Mouse (Mus musculus) limb, embryonic 11.5 days (tissue): ENCODE results near the gene Shc4. TPM values are rescaled to one million over a fixed set of nuclear protein-coding genes. Genes with fewer than 3 reads are reported as not detected.

ENCODE experiments used
- ATAC-seq: fragments of 200-750 bp; cut with Nextera tagmentation; 2 replicates; pipeline ENCODE4 v1.8.0; 2017; ENCODE audit warnings: low read depth; ENCODE audit not compliant: insufficient number of reproducible peaks, low FRiP score, low TSS enrichment
- DNase-seq: peaks from one replicate; pipeline ENCODE4 v3.0.0-alpha.2; 2015; ENCODE audit warnings: low spot score
- H3K27ac ChIP-seq: fragments of 300-500 bp; sonication (generic); replicated peaks from 2 replicates; pipeline ENCODE4 v1.5.1; 2014; ENCODE audit warnings: low read depth, mild to moderate bottlenecking, low read length
- H3K27me3 ChIP-seq: fragments of 300-500 bp; sonication (generic); 2 replicates; pipeline ENCODE4 v1.6.1; 2014; ENCODE audit warnings: mild to moderate bottlenecking, low read length, mixed read lengths; ENCODE audit not compliant: control insufficient read depth, insufficient read depth
- H3K36me3 ChIP-seq: fragments of 300-500 bp; sonication (generic); 2 replicates; pipeline ENCODE4 v1.6.1; 2014; ENCODE audit warnings: mild to moderate bottlenecking, low read length, moderate library complexity, mixed read lengths; ENCODE audit not compliant: control insufficient read depth, insufficient read depth
- H3K4me1 ChIP-seq: fragments of 300-500 bp; sonication (generic); 2 replicates; pipeline ENCODE4 v1.6.1; 2014; ENCODE audit warnings: low read length, mixed read lengths; ENCODE audit not compliant: control insufficient read depth, insufficient read depth
- H3K4me2 ChIP-seq: fragments of 300-500 bp; sonication (generic); 2 replicates; pipeline ENCODE4 v1.6.1; 2014; ENCODE audit warnings: low read depth, mild to moderate bottlenecking, moderate library complexity; ENCODE audit not compliant: severe bottlenecking
- H3K4me3 ChIP-seq: fragments of 300-500 bp; sonication (generic); 2 replicates; pipeline ENCODE4 v1.5.1; 2014; ENCODE audit warnings: low read depth, low read length
- H3K9ac ChIP-seq: fragments of 300-500 bp; sonication (generic); 2 replicates; pipeline ENCODE4 v1.6.1; 2014; ENCODE audit warnings: mild to moderate bottlenecking, low read length
- H3K9me3 ChIP-seq: fragments of 300-500 bp; sonication (generic); 2 replicates; pipeline ENCODE4 v1.6.1; 2016; ENCODE audit warnings: low read length; ENCODE audit not compliant: control insufficient read depth
- WGBS: fragments of 180-500 bp; shearing (Covaris S2); extraction: QIAGEN DNeasy Blood & Tissue Kit; methylation state at CpG from one replicate; pipeline ENCODE4 v1.1.7; 2014; 5-methylcytosine and 5-hydroxymethylcytosine counted together
- polyA plus RNA-seq: library from polyadenylated mRNA; unstranded; fragments of >200 nt; fragmentation: Nextera tagmentation; extraction: Ambion mirVana; gene quantifications from 2 replicates; pipeline ENCODE4 v1.2.1, GENCODE M21; 2014

Shc4 gene
- polyA plus RNA-seq, 1 experiment from 2014 or later: 1.2 TPM

DNA sequence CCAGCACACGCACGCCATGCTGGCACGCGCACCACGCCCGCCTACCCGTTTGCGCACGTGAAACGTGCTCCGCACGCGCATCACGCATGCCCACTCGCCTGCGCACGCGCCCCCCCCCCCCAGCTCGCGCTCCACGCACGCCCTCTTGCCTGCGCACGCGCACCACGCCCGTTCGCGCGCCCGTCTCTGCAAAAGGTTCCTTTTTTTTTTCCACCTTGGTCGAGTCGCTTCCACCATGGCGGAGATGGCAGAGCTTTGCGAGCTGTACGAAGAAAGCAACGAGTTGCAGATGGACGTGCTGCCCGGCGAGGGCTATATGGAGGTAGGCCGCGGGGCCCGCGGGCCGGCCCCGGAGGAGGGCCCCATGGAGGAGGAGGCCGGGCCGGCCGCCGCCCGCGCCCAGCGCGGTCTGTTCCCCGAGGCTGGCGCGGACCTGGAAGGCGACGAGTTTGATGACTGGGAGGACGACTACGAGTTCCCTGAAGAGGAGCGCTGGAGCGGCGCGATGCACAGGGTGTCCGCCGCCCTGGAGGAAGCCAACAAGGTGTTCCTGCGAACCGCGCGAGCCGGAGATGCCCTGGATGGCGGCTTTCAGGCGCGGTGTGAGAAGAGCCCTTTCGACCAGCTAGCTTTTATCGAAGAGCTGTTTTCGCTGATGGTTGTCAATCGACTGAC lies 50.9 kb downstream of the Shc4 start, which contains the start of gene Eid1:
Eid1 (plus strand) TSS at position 139 of the 675 bp plus-strand sequence.
- DNase-seq (peak; percentile 83), ATAC-seq (peak; percentile 87)
- Histone ChIP-seq H3K36me3 (no peaks in the 10 kb centered on the region), H3K27ac (peak within 1 kb of the TSS; percentile 79), H3K9me3 (no peaks in the 10 kb centered on the region), H3K4me1 (no peaks in the 10 kb centered on the region), H3K9ac (peak within 1 kb of the TSS; percentile 96), H3K4me2 (peak within 1 kb of the TSS; percentile 66), H3K27me3 (no peaks in the 10 kb centered on the region), H3K4me3 (peak within 1 kb of the TSS; percentile 76)
- WGBS: under 1% methylated on average over 71 of the region's 79 CpGs

DNA sequence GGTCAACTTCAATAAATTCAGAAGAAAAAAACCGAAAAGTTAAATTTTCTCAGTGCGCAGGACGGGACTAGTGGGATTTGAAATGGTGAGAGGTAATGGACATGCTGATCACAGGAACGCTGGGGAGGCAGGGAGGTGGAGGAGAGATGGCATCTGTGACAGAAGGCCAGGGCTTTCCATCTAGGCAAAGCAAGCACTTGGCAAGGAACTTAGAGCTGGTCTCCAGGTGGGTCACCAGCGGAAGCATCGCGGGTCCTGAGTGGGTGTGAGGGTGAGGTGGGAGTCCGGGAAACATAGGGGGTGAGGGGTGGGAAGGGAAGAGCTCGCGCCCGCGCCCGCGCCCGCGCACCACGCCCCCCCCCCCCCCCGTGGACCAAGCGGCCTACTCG lies 51.4 kb downstream of the Shc4 start:
- 29% methylated on average over 8 of the region's 20 CpGs for WGBS
- Histone ChIP-seq H3K4me2 (peak overlapping the region; percentile 66), H3K27ac (peak overlapping the region; percentile 79; the same call in 1 of the 2 replicates), H3K36me3 (no peaks in the 10 kb centered on the region), H3K27me3 (no peaks in the 10 kb centered on the region), H3K4me3 (peak overlapping the region; percentile 76), H3K9ac (peak overlapping the region; percentile 96), H3K9me3 (no peaks in the 10 kb centered on the region), H3K4me1 (no peaks in the 10 kb centered on the region)
- no peak for DNase-seq
- no peak; the same call in 1 of the 2 replicates for ATAC-seq

- DNase-seq (no peak), ATAC-seq (no peak)
- WGBS: 73% methylated on average over 1 of the region's 1 CpGs
- Histone ChIP-seq H3K4me2 (no peak overlapping the region), H3K4me1 (no peaks in the 10 kb centered on the region), H3K4me3 (no peak overlapping the region), H3K9ac (no peak overlapping the region), H3K27me3 (no peaks in the 10 kb centered on the region), H3K9me3 (no peaks in the 10 kb centered on the region), H3K27ac (no peak overlapping the region), H3K36me3 (no peaks in the 10 kb centered on the region)
These were observed 53.1 kb downstream of the Shc4 start for GRCm38 (mm10) chr2:125670846-125671245.

GRCm38 (mm10) chr2:125667721-125668120 lies 56.2 kb downstream of the Shc4 start:
- H3K27me3 ChIP-seq: no peaks in the 10 kb centered on the region
- no peak overlapping the region for H3K4me2 ChIP-seq
- DNase-seq (no peak), ATAC-seq (no peak)
- H3K4me3 ChIP-seq: no peak overlapping the region
- H3K9me3 ChIP-seq: no peaks in the 10 kb centered on the region
- 86% methylated on average over 7 of the region's 7 CpGs for WGBS
- no peak overlapping the region for H3K27ac ChIP-seq
- no peaks in the 10 kb centered on the region for H3K36me3 ChIP-seq
- H3K4me1 ChIP-seq: no peaks in the 10 kb centered on the region
- no peak overlapping the region for H3K9ac ChIP-seq

GRCm38 (mm10) chr2:125667184-125667583 lies 56.8 kb downstream of the Shc4 start:
- DNase-seq (no peak), ATAC-seq (no peak)
- Histone ChIP-seq H3K9me3 (no peaks in the 10 kb centered on the region), H3K27me3 (no peaks in the 10 kb centered on the region), H3K4me3 (no peak overlapping the region), H3K9ac (no peak overlapping the region), H3K4me1 (no peaks in the 10 kb centered on the region), H3K36me3 (no peaks in the 10 kb centered on the region), H3K4me2 (no peak overlapping the region), H3K27ac (no peak overlapping the region)
- 61% methylated on average over 5 of the region's 5 CpGs for WGBS

DNA sequence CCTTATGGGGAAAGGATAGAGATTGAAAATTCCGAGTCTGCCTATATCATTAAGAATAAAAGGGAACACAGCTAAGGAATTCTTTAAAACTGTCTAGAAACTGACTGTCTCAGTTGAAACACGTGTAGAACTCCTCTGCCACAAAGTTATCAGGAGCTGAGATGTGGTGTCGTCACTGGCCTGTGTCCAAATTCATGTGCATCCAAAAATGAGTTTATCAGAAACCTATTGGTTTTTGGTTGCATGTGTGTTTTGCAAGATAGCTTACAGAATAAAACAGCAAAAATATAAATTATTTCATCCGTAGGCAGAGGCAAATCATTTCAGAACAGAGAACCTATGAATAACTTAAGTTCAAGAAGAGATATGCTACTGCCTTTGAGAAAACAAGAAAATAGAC lies 57.3 kb downstream of the Shc4 start:
- WGBS: 88% methylated on average over 4 of the region's 4 CpGs
- Histone ChIP-seq H3K4me2 (no peak overlapping the region), H3K4me1 (no peaks in the 10 kb centered on the region), H3K9me3 (no peaks in the 10 kb centered on the region), H3K9ac (no peak overlapping the region), H3K4me3 (no peak overlapping the region), H3K36me3 (no peaks in the 10 kb centered on the region), H3K27me3 (no peaks in the 10 kb centered on the region), H3K27ac (no peak overlapping the region)
- ATAC-seq (no peak), DNase-seq (no peak)

- no peaks in the 10 kb centered on the region for H3K36me3 ChIP-seq
- H3K9ac ChIP-seq: no peak overlapping the region
- DNase-seq: no peak
- no peaks in the 10 kb centered on the region for H3K27me3 ChIP-seq
- H3K27ac ChIP-seq: no peak overlapping the region
- H3K9me3 ChIP-seq: no peaks in the 10 kb centered on the region
- no peak for ATAC-seq
- H3K4me1 ChIP-seq: 0 out of 2 replicates have a peak, but pooled peaks cover under 1% of the 10 kb centered on the region
- no peak overlapping the region for H3K4me3 ChIP-seq
- H3K4me2 ChIP-seq: no peak overlapping the region
- WGBS: 87% methylated on average over 4 of the region's 4 CpGs
These were observed 58.0 kb downstream of the Shc4 start for GRCm38 (mm10) chr2:125665909-125666308.

DNA sequence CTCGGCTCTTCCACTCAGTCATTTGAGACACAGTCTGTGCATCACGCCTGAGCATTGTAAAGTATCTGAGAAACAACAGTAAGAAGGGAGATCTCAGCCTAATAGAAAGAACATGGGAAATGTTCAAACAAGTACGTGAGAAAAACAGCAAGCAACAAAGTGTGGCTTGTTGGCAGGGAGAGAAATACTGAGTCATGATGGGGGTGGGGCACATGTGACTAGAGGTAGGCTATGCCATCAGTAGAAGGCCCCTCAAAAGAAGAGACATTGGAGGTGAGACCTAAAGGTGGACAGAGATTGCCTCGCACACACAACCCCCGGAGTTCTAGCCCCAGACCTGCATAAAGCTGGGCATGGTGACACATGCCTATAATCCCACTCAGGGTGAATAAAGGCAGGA lies 58.7 kb downstream of the Shc4 start:
- 80% methylated on average over 5 of the region's 5 CpGs for WGBS
- Histone ChIP-seq H3K36me3 (no peaks in the 10 kb centered on the region), H3K27me3 (no peaks in the 10 kb centered on the region), H3K4me2 (no peak overlapping the region), H3K4me3 (no peak overlapping the region), H3K9ac (no peak overlapping the region), H3K4me1 (0 out of 2 replicates have a peak, but pooled peaks cover 3% of the 10 kb centered on the region), H3K9me3 (no peaks in the 10 kb centered on the region), H3K27ac (no peak overlapping the region)
- ATAC-seq (no peak), DNase-seq (no peak)

DNA sequence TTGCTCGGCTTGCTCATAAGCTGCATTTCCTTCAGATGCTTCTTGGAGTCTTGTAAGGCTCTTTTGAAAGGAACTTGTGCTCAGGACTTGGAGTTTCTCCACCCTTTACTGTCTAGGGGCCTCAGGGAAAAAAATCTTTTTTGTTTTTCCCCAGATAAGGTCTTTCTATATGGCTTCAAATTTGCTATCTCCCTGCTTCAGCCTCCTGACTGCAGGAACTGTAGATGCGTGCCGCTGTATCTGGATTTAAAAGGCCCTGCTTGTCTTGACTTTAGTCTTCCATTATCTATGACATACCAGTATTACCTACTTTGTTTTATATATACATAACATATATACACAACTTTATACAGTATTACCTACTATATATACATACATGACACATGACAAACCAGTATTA lies 61.4 kb downstream of the Shc4 start:
- DNase-seq (no peak), ATAC-seq (no peak)
- Histone ChIP-seq H3K27ac (no peak overlapping the region), H3K27me3 (no peaks in the 10 kb centered on the region), H3K9me3 (no peaks in the 10 kb centered on the region), H3K4me1 (0 out of 2 replicates have a peak, but pooled peaks cover 3% of the 10 kb centered on the region), H3K4me2 (no peak overlapping the region), H3K4me3 (no peak overlapping the region), H3K9ac (no peak overlapping the region), H3K36me3 (no peaks in the 10 kb centered on the region)
- 91% methylated on average over 3 of the region's 3 CpGs for WGBS
